In genomic region chr9:9142144-9142543, GRCm38 (mm10) we compare ENCODE assay signal across 27 mouse cellular contexts.
DNase-seq lines count a peak whose midpoint lies in the region; ATAC-seq lines count a peak whose summit lies in the region.
"Had no signal": no experiment of that assay in that cellular context is flagged by ENCODE, and none has a peak within 500 bp of the region (broad histone marks: within the 10 kb centered on the region; RNA-seq: fewer than 3 reads in every experiment).

No protein-coding gene starts in this region.

- ATAC-seq in embryonic facial prominence, embryonic 14.5 days (ENCODE audit: low read depth): 0 out of 2 replicates have a peak, but pooled peaks have one; percentile 8
- no peak for ATAC-seq in limb, embryonic 12.5 days (ENCODE audit: insufficient number of reproducible peaks, insufficient read depth, low FRiP score, low TSS enrichment, low read depth)
- ATAC-seq: forebrain, embryonic 13.5 days; inflammation-experienced regulatory T-cells, adult 6 months; Patski had no signal

- WGBS in embryonic facial prominence, embryonic 14.5 days: 29% methylated on average over 1 of the region's 1 CpGs
- WGBS in limb, embryonic 12.5 days: 15% methylated on average over 1 of the region's 1 CpGs

- H3K27me3 ChIP-seq in embryonic facial prominence, embryonic 14.5 days (replicated peaks; ENCODE audit: control insufficient read depth, insufficient read depth, low read length): no peaks in the 10 kb centered on the region
- no peaks in the 10 kb centered on the region for H3K27me3 ChIP-seq in limb, embryonic 12.5 days
- H3K27me3 ChIP-seq: forebrain, embryonic 13.5 days; heart, embryonic 13.5 days; hindbrain, embryonic 15.5 days; midbrain, embryonic 12.5 days; Patski had no signal

- no peaks in the 10 kb centered on the region for H3K36me3 ChIP-seq in embryonic facial prominence, embryonic 14.5 days (ENCODE audit: control insufficient read depth, insufficient read depth, low read length)
- H3K36me3 ChIP-seq in limb, embryonic 12.5 days: no peaks in the 10 kb centered on the region
- H3K36me3 ChIP-seq: G1E; heart, embryonic 13.5 days; hindbrain, embryonic 10.5 days; hindbrain, embryonic 15.5 days; midbrain, embryonic 12.5 days had no signal

- H3K9me3 ChIP-seq in embryonic facial prominence, embryonic 14.5 days (ENCODE audit: control insufficient read depth, low read length): no peaks in the 10 kb centered on the region
- H3K9me3 ChIP-seq in limb, embryonic 12.5 days: no peaks in the 10 kb centered on the region
- H3K9me3 ChIP-seq: forebrain, embryonic 13.5 days; G1E; heart, embryonic 13.5 days; hindbrain, embryonic 10.5 days; hindbrain, embryonic 15.5 days; midbrain, embryonic 12.5 days had no signal

- H3K4me1 ChIP-seq in embryonic facial prominence, embryonic 14.5 days (ENCODE audit: control insufficient read depth, insufficient read depth, low read length): peaks cover 41% of the 10 kb centered on the region
- peaks cover 52% of the 10 kb centered on the region for H3K4me1 ChIP-seq in limb, embryonic 12.5 days (replicated peaks)
- H3K4me1 ChIP-seq: forebrain, embryonic 13.5 days; hindbrain, embryonic 15.5 days had no signal

- H3K4me3 ChIP-seq in embryonic facial prominence, embryonic 14.5 days (ENCODE audit: low read depth, low read length): no peak overlapping the region
- H3K4me3 ChIP-seq in limb, embryonic 12.5 days (replicated peaks): no peak overlapping the region
- H3K4me3 ChIP-seq: forebrain, embryonic 13.5 days; heart, adult 2 months; heart, embryonic 13.5 days; hindbrain, embryonic 10.5 days; hindbrain, embryonic 15.5 days; midbrain, embryonic 12.5 days had no signal

- peak overlapping the region; percentile 22; the same call in 1 of the 2 replicates for H3K4me2 ChIP-seq in embryonic facial prominence, embryonic 14.5 days (ENCODE audit: low read depth, low read length)
- H3K4me2 ChIP-seq in limb, embryonic 12.5 days: peak overlapping the region; percentile 1
- H3K4me2 ChIP-seq: forebrain, embryonic 13.5 days; heart, embryonic 13.5 days; hindbrain, embryonic 15.5 days; liver, embryonic 11.5 days; midbrain, embryonic 12.5 days had no signal

- H3K27ac ChIP-seq in embryonic facial prominence, embryonic 14.5 days (replicated peaks; ENCODE audit: low read depth, low read length): peak overlapping the region; percentile 67
- peak overlapping the region; percentile 75 for H3K27ac ChIP-seq in limb, embryonic 12.5 days
- H3K27ac ChIP-seq: forebrain, embryonic 13.5 days; heart, adult 2 months; heart, embryonic 13.5 days; hindbrain, embryonic 10.5 days; hindbrain, embryonic 15.5 days; midbrain, embryonic 12.5 days had no signal

- no peak overlapping the region for H3K9ac ChIP-seq in embryonic facial prominence, embryonic 14.5 days (ENCODE audit: low read depth, low read length)
- no peak overlapping the region for H3K9ac ChIP-seq in limb, embryonic 12.5 days (replicated peaks)
- H3K9ac ChIP-seq: forebrain, embryonic 13.5 days; heart, embryonic 13.5 days; hindbrain, embryonic 15.5 days; midbrain, embryonic 12.5 days had no signal

- peak; percentile 72 for DNase-seq in 3T3-L1 (ENCODE audit: low read depth, low spot score)
- DNase-seq in NIH3T3 (ENCODE audit: low read depth): peak; percentile 57
- DNase-seq in embryonic facial prominence, embryonic 14.5 days (ENCODE audit: low spot score): no peak
- DNase-seq in lung, adult 18-20 months: no peak
- no peak for DNase-seq in adrenal gland, adult (ENCODE audit: inconsistent age in 2 of 2, low spot score in 1 of 2)
- DNase-seq in cerebellum, postnatal 4 days (ENCODE audit: low spot score in 2 of 2): no peak
- DNase-seq in left cerebral cortex, adult 9 months (ENCODE audit: low spot score in 2 of 2): no peak
- DNase-seq: adrenal gland, postnatal 25 days; cerebellum, adult 18-20 months; cerebellum, postnatal 10 days; heart, adult 2 months; heart, postnatal 14 days; kidney, adult 11 months; kidney, postnatal 14 days; lung, postnatal 36 days; spleen, adult 18-20 months; thymus, postnatal 4 days had no signal

Comparison
In these comparisons a context has a peak if more than half of its experiments do, and no peak if none do; other contexts are left out.
1. DNase-seq: peak in 3T3-L1 (single experiment) and NIH3T3 (single experiment); none in embryonic facial prominence, embryonic 14.5 days (single experiment), lung, adult 18-20 months (0 of 2), adrenal gland, adult (0 of 2), cerebellum, postnatal 4 days (0 of 2) and left cerebral cortex, adult 9 months (0 of 2).